In the genomic region with DNA sequence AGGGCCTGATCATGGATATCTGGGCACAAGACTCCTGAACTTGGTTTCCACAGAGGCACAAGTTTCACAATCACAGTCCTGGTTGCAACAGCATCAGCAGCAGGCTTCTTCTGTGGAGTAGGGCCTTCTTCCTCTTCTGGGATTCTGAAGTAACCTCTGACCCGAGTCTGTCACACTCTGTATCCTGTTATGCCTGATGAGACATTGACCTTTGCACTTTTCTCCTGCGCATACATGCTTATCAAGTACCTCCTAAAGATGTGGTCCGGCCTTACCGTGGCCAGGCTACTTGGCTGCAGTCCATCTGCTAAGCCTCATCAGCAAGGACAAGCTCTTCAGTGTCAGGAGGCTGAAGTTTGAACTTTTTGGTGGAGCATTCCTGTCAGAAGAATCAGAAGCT, we compare ENCODE assay signal across 18 mouse cellular contexts.
DNase-seq lines count a peak whose midpoint lies in the region; ATAC-seq and TF ChIP-seq lines count a peak whose summit lies in the region.
"Had no signal": no experiment of that assay in that cellular context is flagged by ENCODE, and none has a peak within 500 bp of the region (broad histone marks: within the 10 kb centered on the region; RNA-seq: fewer than 3 reads in every experiment).

No protein-coding gene starts in this region.

- H3K4me1 ChIP-seq in intestine, postnatal 0 days (replicated peaks; ENCODE audit: control insufficient read depth, insufficient read depth, low read length), result no peaks in the 10 kb centered on the region
- H3K4me1 ChIP-seq in forebrain, embryonic 11.5 days (replicated peaks; ENCODE audit: control insufficient read depth, insufficient read depth, low read length), result no peaks in the 10 kb centered on the region
- H3K4me1 ChIP-seq: forebrain, embryonic 12.5 days; megakaryocyte, embryonic 14.5 days; neural tube, embryonic 12.5 days had no signal

- H3K4me3 ChIP-seq in intestine, postnatal 0 days (ENCODE audit: low read depth, low read length), result no peak overlapping the region
- no peak overlapping the region for H3K4me3 ChIP-seq in forebrain, embryonic 11.5 days (ENCODE audit: low read depth, low read length)
- H3K4me3 ChIP-seq: forebrain, embryonic 12.5 days; heart, embryonic 15.5 days; megakaryocyte, embryonic 14.5 days; neural tube, embryonic 12.5 days had no signal

- no peaks in the 10 kb centered on the region for H3K36me3 ChIP-seq in intestine, postnatal 0 days (ENCODE audit: control insufficient read depth, insufficient read depth)
- no peaks in the 10 kb centered on the region for H3K36me3 ChIP-seq in forebrain, embryonic 11.5 days (ENCODE audit: control insufficient read depth, insufficient read depth, low read length)
- H3K36me3 ChIP-seq: forebrain, embryonic 12.5 days; heart, embryonic 15.5 days; neural tube, embryonic 12.5 days had no signal

- ATAC-seq in intestine, postnatal 0 days, result peak; percentile 96
- no peak for ATAC-seq in forebrain, embryonic 11.5 days (replicated peaks; ENCODE audit: low FRiP score)
- ATAC-seq: hindbrain, embryonic 16.5 days had no signal

- no peak overlapping the region for H3K4me2 ChIP-seq in intestine, postnatal 0 days (replicated peaks; ENCODE audit: low read depth)
- H3K4me2 ChIP-seq in forebrain, embryonic 11.5 days (ENCODE audit: low read depth, low read length, severe bottlenecking), result no peak overlapping the region
- H3K4me2 ChIP-seq: forebrain, embryonic 12.5 days; heart, embryonic 15.5 days; neural tube, embryonic 12.5 days had no signal

- no peaks in the 10 kb centered on the region for H3K9me3 ChIP-seq in intestine, postnatal 0 days (ENCODE audit: control insufficient read depth)
- no peaks in the 10 kb centered on the region for H3K9me3 ChIP-seq in forebrain, embryonic 11.5 days (ENCODE audit: control insufficient read depth, low read length)
- H3K9me3 ChIP-seq: forebrain, embryonic 12.5 days; heart, embryonic 15.5 days; neural tube, embryonic 12.5 days had no signal

- H3K9ac ChIP-seq in intestine, postnatal 0 days (ENCODE audit: low read depth, low read length), result no peak overlapping the region
- no peak overlapping the region for H3K9ac ChIP-seq in forebrain, embryonic 11.5 days (ENCODE audit: low read length)
- H3K9ac ChIP-seq: forebrain, embryonic 12.5 days; heart, embryonic 15.5 days; neural tube, embryonic 12.5 days had no signal

- WGBS in intestine, postnatal 0 days, result 18% methylated on average over 4 of the region's 4 CpGs
- 84% methylated on average over 4 of the region's 4 CpGs for WGBS in forebrain, embryonic 11.5 days

- H3K27me3 ChIP-seq in intestine, postnatal 0 days (replicated peaks; ENCODE audit: control insufficient read depth, insufficient read depth, low read length), result no peaks in the 10 kb centered on the region
- H3K27me3 ChIP-seq in forebrain, embryonic 11.5 days (ENCODE audit: control insufficient read depth, insufficient read depth, low read length), result no peaks in the 10 kb centered on the region
- H3K27me3 ChIP-seq: forebrain, embryonic 12.5 days; heart, embryonic 15.5 days; megakaryocyte, embryonic 14.5 days; neural tube, embryonic 12.5 days had no signal

- TF ChIP-seq CTCF in intestine, postnatal 0 days (IDR thresholded peaks at IDR 0.05; ENCODE audit: low read depth), result no peak

- DNase-seq in kidney, adult 9 months, result peak; percentile 22
- DNase-seq in kidney, postnatal 14 days, result no peak
- DNase-seq in Muller cell, postnatal 12 days (ENCODE audit: inconsistent ontology term), result peak; percentile 20
- peak; percentile 25 for DNase-seq in adrenal gland, postnatal 25 days
- no peak for DNase-seq in frontal cortex, adult 2 months (ENCODE audit: extremely low spot score in 1 of 2, low spot score in 1 of 2)
- DNase-seq in forebrain, embryonic 11.5 days (ENCODE audit: low spot score), result no peak
- DNase-seq in right cerebral cortex, adult 18-20 months, result no peak
- DNase-seq: B cell, adult 2 months; cerebellum, postnatal 14 days; heart, adult 18-20 months; right cerebral cortex, postnatal 4 days; thymus, adult 18-20 months had no signal

- no peak overlapping the region for H3K27ac ChIP-seq in intestine, postnatal 0 days (ENCODE audit: low read depth, low read length)
- no peak overlapping the region for H3K27ac ChIP-seq in forebrain, embryonic 11.5 days (ENCODE audit: low read depth, low read length)
- H3K27ac ChIP-seq: forebrain, embryonic 12.5 days; heart, embryonic 15.5 days; neural tube, embryonic 12.5 days had no signal

Comparison
In these comparisons a context has a peak if more than half of its experiments do, and no peak if none do; other contexts are left out.
1. DNase-seq: peak in kidney, adult 9 months (single experiment), Muller cell, postnatal 12 days (single experiment) and adrenal gland, postnatal 25 days (single experiment); none in kidney, postnatal 14 days (single experiment), frontal cortex, adult 2 months (0 of 2), forebrain, embryonic 11.5 days (single experiment) and right cerebral cortex, adult 18-20 months (single experiment).